Mouse (Mus musculus) embryo, embryonic 10 days (tissue): Measurements from ENCODE around the gene Ptger4.
A peak's percentile ranks its signal among the peaks of the same experiment; 100 is the strongest.
"Not testable (repeated sequence)": the region's sequence is repeated elsewhere in the genome, so short reads cannot be mapped to it uniquely, and the experiment has no call there.

Source experiments
- DNase-seq: peaks from one replicate; pipeline ENCODE4 v3.0.0-alpha.2; 2015; ENCODE audit warnings: low spot score

Gene Ptger4

GRCm38 (mm10) chr15:5238073-5238472 lies 5.9 kb downstream of the Ptger4 start:
- no peak for DNase-seq

- no peak for DNase-seq
Measured at GRCm38 (mm10) chr15:5237012-5237660, 6.9 kb downstream of the Ptger4 start.

GRCm38 (mm10) chr15:5236538-5236937 lies 7.4 kb downstream of the Ptger4 start:
- DNase-seq, result peak; percentile 86

GRCm38 (mm10) chr15:5235527-5235926 lies 8.5 kb downstream of the Ptger4 start:
- DNase-seq, result peak; percentile 14

- no peak for DNase-seq
Measured at GRCm38 (mm10) chr15:5234659-5235058, 9.3 kb downstream of the Ptger4 start.

GRCm38 (mm10) chr15:5230746-5231145 lies 13.2 kb downstream of the Ptger4 start:
- DNase-seq, result not testable (repeated sequence)

- DNase-seq, result no peak
Measured at GRCm38 (mm10) chr15:5220491-5220890, 23.5 kb downstream of the Ptger4 start.

GRCm38 (mm10) chr15:5209116-5209515 lies 34.9 kb downstream of the Ptger4 start:
- no peak for DNase-seq

GRCm38 (mm10) chr15:5205222-5205621 lies 38.8 kb downstream of the Ptger4 start:
- DNase-seq, result no peak

- DNase-seq, result peak; percentile 34
Measured at GRCm38 (mm10) chr15:5196691-5197090, 47.3 kb downstream of the Ptger4 start.

- no peak for DNase-seq
Measured at GRCm38 (mm10) chr15:5195987-5196514, 47.9 kb downstream of the Ptger4 start.

GRCm38 (mm10) chr15:5194931-5195330 lies 49.1 kb downstream of the Ptger4 start:
- no peak for DNase-seq

- no peak for DNase-seq
Measured at GRCm38 (mm10) chr15:5194446-5194845, 49.5 kb downstream of the Ptger4 start.

GRCm38 (mm10) chr15:5193833-5194232 lies 50.2 kb downstream of the Ptger4 start:
- DNase-seq, result no peak

GRCm38 (mm10) chr15:5189504-5190093 lies 54.4 kb downstream of the Ptger4 start:
- no peak for DNase-seq

GRCm38 (mm10) chr15:5188029-5188428 lies 56.0 kb downstream of the Ptger4 start:
- no peak for DNase-seq

GRCm38 (mm10) chr15:5187116-5187515 lies 56.9 kb downstream of the Ptger4 start:
- no peak for DNase-seq

GRCm38 (mm10) chr15:5186293-5186675 lies 57.7 kb downstream of the Ptger4 start:
- DNase-seq, result no peak

- peak; percentile 82 for DNase-seq
Measured at GRCm38 (mm10) chr15:5185366-5186292, 58.4 kb downstream of the Ptger4 start, which contains the start of gene Ttc33. TSS of gene Ttc33 (plus strand) at chr15:5185525.

GRCm38 (mm10) chr15:5184668-5185330 lies 59.2 kb downstream of the Ptger4 start:
- DNase-seq, result no peak

GRCm38 (mm10) chr15:5173217-5173820 lies 70.7 kb downstream of the Ptger4 start:
- DNase-seq, result no peak
